Mouse (Mus musculus): Measurements from ENCODE around the gene Ibsp.

DNA sequence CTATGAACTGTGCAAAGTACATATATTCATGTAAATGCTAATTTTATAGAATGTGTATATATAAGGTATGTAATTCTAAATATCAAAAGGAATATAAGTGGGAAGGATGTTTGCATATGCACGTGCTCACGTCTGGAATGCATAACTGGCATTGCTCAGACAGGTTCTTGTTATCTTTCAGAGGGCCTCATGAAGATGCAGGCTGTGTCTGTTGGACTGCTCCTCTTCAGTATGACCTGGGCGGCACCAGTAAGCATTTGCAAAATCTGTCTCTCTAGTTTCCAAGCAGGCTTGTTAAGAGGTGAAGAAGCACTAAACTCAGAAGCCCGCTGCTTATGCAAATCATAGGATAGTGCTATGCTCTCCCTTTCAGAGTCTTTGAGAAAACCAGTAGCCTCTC is 27.9 kb downstream of the Ibsp start:
- TF ChIP-seq CTCF (IDR thresholded peaks at IDR 0.05; ENCODE audit: low read depth) (no peak), EP300 (IDR thresholded peaks at IDR 0.05; ENCODE audit: low read depth) (no peak)

Data from heart, postnatal 0 days (tissue).